Mouse (Mus musculus): Measurements from ENCODE around the gene Abr. TPM values are rescaled to one million over a fixed set of nuclear protein-coding genes. Genes with fewer than 3 reads are reported as not detected.

The Abr gene
- polyA plus RNA-seq, 1 experiment from 2014 or later: 28.3 TPM

GRCm38 (mm10) chr11:76410826-76411225 lies 211.3 kb downstream of the Abr start:
- Histone ChIP-seq H3K36me3 (peaks cover 34% of the 10 kb centered on the region), H3K27me3 (no peaks in the 10 kb centered on the region), H3K4me2 (no peak overlapping the region), H3K4me1 (0 out of 2 replicates have a peak, but pooled peaks cover 9% of the 10 kb centered on the region), H3K27ac (no peak overlapping the region), H3K9ac (no peak overlapping the region), H3K4me3 (no peak overlapping the region), H3K9me3 (no peaks in the 10 kb centered on the region)
- no peak for ATAC-seq (ENCODE audit: borderline replicate concordance, extremely low read depth, low FRiP score, low TSS enrichment)
- 60% methylated on average over 12 of the region's 12 CpGs for WGBS

GRCm38 (mm10) chr11:76406702-76407583 lies 215.2 kb downstream of the Abr start, which contains the start of gene Timm22:
Timm22 (plus strand) TSS chr11:76406952.
- H3K27ac ChIP-seq: peak within 1 kb of the TSS; percentile 86
- H3K4me3 ChIP-seq: peak within 1 kb of the TSS; percentile 88
- H3K27me3 ChIP-seq: 0 out of 2 replicates have a peak, but pooled peaks cover 5% of the 10 kb centered on the region
- under 1% methylated on average over 46 of the region's 46 CpGs for WGBS
- peaks cover 3% of the 10 kb centered on the region; the same call in 1 of the 2 replicates for H3K36me3 ChIP-seq
- peak within 1 kb of the TSS; percentile 73 for H3K4me2 ChIP-seq
- H3K9me3 ChIP-seq: no peaks in the 10 kb centered on the region
- H3K4me1 ChIP-seq: 0 out of 2 replicates have a peak, but pooled peaks cover 5% of the 10 kb centered on the region
- ATAC-seq (ENCODE audit: borderline replicate concordance, extremely low read depth, low FRiP score, low TSS enrichment): peak; percentile 96
- H3K9ac ChIP-seq: peak within 1 kb of the TSS; percentile 92

GRCm38 (mm10) chr11:76405626-76406264 lies 216.4 kb downstream of the Abr start:
- H3K9ac ChIP-seq: no peak overlapping the region
- H3K27me3 ChIP-seq: 0 out of 2 replicates have a peak, but pooled peaks cover 5% of the 10 kb centered on the region
- WGBS: 80% methylated on average over 5 of the region's 5 CpGs
- no peaks in the 10 kb centered on the region for H3K36me3 ChIP-seq
- no peak overlapping the region for H3K4me3 ChIP-seq
- 0 out of 2 replicates have a peak, but pooled peaks cover 5% of the 10 kb centered on the region for H3K4me1 ChIP-seq
- no peak for ATAC-seq (ENCODE audit: borderline replicate concordance, extremely low read depth, low FRiP score, low TSS enrichment)
- no peak overlapping the region for H3K27ac ChIP-seq
- no peak overlapping the region for H3K4me2 ChIP-seq
- no peaks in the 10 kb centered on the region for H3K9me3 ChIP-seq

- Histone ChIP-seq H3K4me1 (0 out of 2 replicates have a peak, but pooled peaks cover 5% of the 10 kb centered on the region), H3K36me3 (no peaks in the 10 kb centered on the region), H3K27ac (no peak overlapping the region), H3K9ac (no peak overlapping the region), H3K9me3 (no peaks in the 10 kb centered on the region), H3K4me2 (no peak overlapping the region), H3K4me3 (no peak overlapping the region), H3K27me3 (0 out of 2 replicates have a peak, but pooled peaks cover 5% of the 10 kb centered on the region)
- ATAC-seq (ENCODE audit: borderline replicate concordance, extremely low read depth, low FRiP score, low TSS enrichment): no peak
- WGBS: 55% methylated on average over 4 of the region's 4 CpGs
These were observed 217.0 kb downstream of the Abr start for GRCm38 (mm10) chr11:76405113-76405512.

- ATAC-seq (ENCODE audit: borderline replicate concordance, extremely low read depth, low FRiP score, low TSS enrichment): no peak
- H3K4me1 ChIP-seq: peaks cover 11% of the 10 kb centered on the region; the same call in 1 of the 2 replicates
- H3K9me3 ChIP-seq: no peaks in the 10 kb centered on the region
- no peak overlapping the region for H3K27ac ChIP-seq
- no peaks in the 10 kb centered on the region for H3K36me3 ChIP-seq
- whole genome bisulfite sequencing: 56% methylated on average over 10 of the region's 10 CpGs
- no peak overlapping the region for H3K9ac ChIP-seq
- no peak overlapping the region for H3K4me3 ChIP-seq
- H3K4me2 ChIP-seq: no peak overlapping the region
- 0 out of 2 replicates have a peak, but pooled peaks cover 5% of the 10 kb centered on the region for H3K27me3 ChIP-seq
These were observed 220.7 kb downstream of the Abr start for GRCm38 (mm10) chr11:76401398-76401797.

- H3K4me1 ChIP-seq: peaks cover 14% of the 10 kb centered on the region; the same call in 1 of the 2 replicates
- H3K27ac ChIP-seq: peak overlapping the region; percentile 85
- H3K9ac ChIP-seq: peak overlapping the region; percentile 35
- peak overlapping the region; percentile 89 for H3K4me2 ChIP-seq
- H3K27me3 ChIP-seq: 0 out of 2 replicates have a peak, but pooled peaks cover 5% of the 10 kb centered on the region
- peak overlapping the region; percentile 57 for H3K4me3 ChIP-seq
- no peaks in the 10 kb centered on the region for H3K36me3 ChIP-seq
- 4% methylated on average over 11 of the region's 11 CpGs for WGBS
- H3K9me3 ChIP-seq: no peaks in the 10 kb centered on the region
- ATAC-seq (ENCODE audit: borderline replicate concordance, extremely low read depth, low FRiP score, low TSS enrichment): peak; percentile 32; the same call in 1 of the 2 replicates
These were observed 222.4 kb downstream of the Abr start for GRCm38 (mm10) chr11:76399587-76400330.

GRCm38 (mm10) chr11:76398798-76399586 lies 223.1 kb downstream of the Abr start, which contains the start of gene Nxn:
Nxn (minus strand) TSS chr11:76399140.
- under 1% methylated on average over 49 of the region's 70 CpGs for WGBS
- Histone ChIP-seq H3K4me1 (peaks cover 14% of the 10 kb centered on the region; the same call in 1 of the 2 replicates), H3K4me2 (peak within 1 kb of the TSS; percentile 89), H3K9me3 (no peaks in the 10 kb centered on the region), H3K27ac (peak within 1 kb of the TSS; percentile 85), H3K4me3 (peak within 1 kb of the TSS; percentile 57), H3K36me3 (no peaks in the 10 kb centered on the region), H3K27me3 (no peaks in the 10 kb centered on the region), H3K9ac (peak within 1 kb of the TSS; percentile 64)
- peak; percentile 95 for ATAC-seq (ENCODE audit: borderline replicate concordance, extremely low read depth, low FRiP score, low TSS enrichment)

GRCm38 (mm10) chr11:76398312-76398797 lies 223.8 kb downstream of the Abr start:
- Histone ChIP-seq H3K9ac (peak overlapping the region; percentile 64), H3K4me2 (peak overlapping the region; percentile 89), H3K27me3 (no peaks in the 10 kb centered on the region), H3K9me3 (no peaks in the 10 kb centered on the region), H3K4me3 (peak overlapping the region; percentile 57), H3K27ac (peak overlapping the region; percentile 85), H3K36me3 (no peaks in the 10 kb centered on the region), H3K4me1 (peaks cover 14% of the 10 kb centered on the region; the same call in 1 of the 2 replicates)
- under 1% methylated on average over 33 of the region's 33 CpGs for WGBS
- ATAC-seq (ENCODE audit: borderline replicate concordance, extremely low read depth, low FRiP score, low TSS enrichment): peak; percentile 61

GRCm38 (mm10) chr11:76397650-76398311 lies 224.3 kb downstream of the Abr start:
- WGBS: under 1% methylated on average over 23 of the region's 26 CpGs
- Histone ChIP-seq H3K27ac (peak overlapping the region; percentile 85), H3K27me3 (no peaks in the 10 kb centered on the region), H3K9ac (peak overlapping the region; percentile 64), H3K36me3 (no peaks in the 10 kb centered on the region), H3K4me2 (peak overlapping the region; percentile 89), H3K9me3 (no peaks in the 10 kb centered on the region), H3K4me3 (peak overlapping the region; percentile 57), H3K4me1 (peaks cover 18% of the 10 kb centered on the region; the same call in 1 of the 2 replicates)
- no peak for ATAC-seq (ENCODE audit: borderline replicate concordance, extremely low read depth, low FRiP score, low TSS enrichment)

- no peak overlapping the region for H3K27ac ChIP-seq
- no peak overlapping the region for H3K4me3 ChIP-seq
- H3K9me3 ChIP-seq: no peaks in the 10 kb centered on the region
- H3K4me2 ChIP-seq: no peak overlapping the region
- WGBS: 80% methylated on average over 11 of the region's 11 CpGs
- H3K36me3 ChIP-seq: no peaks in the 10 kb centered on the region
- H3K4me1 ChIP-seq: peaks cover 22% of the 10 kb centered on the region
- H3K9ac ChIP-seq: no peak overlapping the region
- H3K27me3 ChIP-seq: no peaks in the 10 kb centered on the region
- no peak for ATAC-seq (ENCODE audit: borderline replicate concordance, extremely low read depth, low FRiP score, low TSS enrichment)
These were observed 229.1 kb downstream of the Abr start for GRCm38 (mm10) chr11:76392996-76393395.
